Mouse (Mus musculus) heart, postnatal 0 days (tissue): ENCODE results near the gene Rpl9-ps1.

ENCODE experiments used
- CTCF ChIP-seq: IDR thresholded peaks from 2 replicates; pipeline ENCODE4 v1.5.1; 2016; ENCODE audit warnings: antibody characterized with exemption, control low read depth, low read depth
- EP300 ChIP-seq: IDR thresholded peaks from 2 replicates; pipeline ENCODE4 v1.6.1; 2016; ENCODE audit warnings: antibody characterized with exemption, low read depth

DNA sequence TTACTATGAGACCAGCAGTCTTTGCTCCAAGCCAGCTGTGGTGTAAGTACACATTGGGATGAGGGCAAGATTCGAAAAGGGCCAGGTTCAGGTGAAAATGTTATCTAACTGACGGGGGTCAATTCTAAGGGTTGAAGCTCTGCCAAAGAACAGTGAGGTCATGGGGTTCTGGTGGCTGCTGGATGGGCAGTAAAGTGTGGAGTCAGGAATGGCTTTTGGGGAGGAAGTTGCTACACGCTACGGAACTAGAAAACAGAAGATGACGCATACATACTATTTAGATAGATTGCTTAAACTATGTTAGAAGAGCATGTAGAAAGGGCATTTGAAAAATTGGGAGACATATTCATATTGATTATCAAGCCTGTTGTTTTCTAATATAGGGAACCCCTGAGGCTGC is 18.1 kb upstream of the Rpl9-ps1 start:
- TF ChIP-seq CTCF, result no peak
- TF ChIP-seq EP300, result no peak
